Mouse (Mus musculus): Measurements from ENCODE around the gene Plekhg4. TPM values are rescaled to one million over a fixed set of nuclear protein-coding genes. Genes with fewer than 3 reads are reported as not detected.

Plekhg4 gene
- not detected in 2 replicates for total RNA-seq (2014; rRNA removed; ENCODE audit: low replicate concordance)
- polyA plus RNA-seq (2015; fragmentation: Nextera tagmentation; extraction: Ambion mirVana): 0.03 and 0.08 TPM in 2 replicates

- H3K27me3 ChIP-seq (ENCODE audit: control insufficient read depth, insufficient read depth, low read length): peaks cover 21% of the 10 kb centered on the region; the same call in 1 of the 2 replicates
These were observed at the start of gene Plekhg4 for GRCm38 (mm10) chr8:105373032-105373431. Gene Plekhg4, plus strand, starts transcription at chr8:105373274.

DNA sequence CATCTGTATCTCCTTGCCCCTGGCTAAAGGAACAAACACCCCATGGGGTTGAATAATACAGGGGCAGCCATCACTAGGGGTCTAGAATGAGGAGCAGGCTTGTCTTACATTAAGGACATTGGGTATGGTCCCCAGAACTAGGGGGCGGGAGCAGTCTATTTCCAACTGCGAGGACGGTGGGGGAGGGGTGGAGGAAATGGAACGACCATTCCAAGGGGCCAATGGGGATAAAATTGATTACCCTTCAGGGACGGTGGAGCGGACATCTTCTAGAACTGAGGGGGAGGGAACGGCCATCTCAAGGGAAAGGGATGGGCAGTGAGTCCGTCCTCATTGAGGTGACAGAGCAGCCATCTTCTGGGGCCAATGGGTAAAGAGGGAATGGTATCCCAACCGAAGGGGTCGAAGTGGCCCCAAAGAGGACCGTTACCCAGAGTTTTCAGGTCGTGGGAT is 47.4 kb upstream of the Plekhg4 start:
- Histone ChIP-seq H3K36me3 (replicated peaks; ENCODE audit: control insufficient read depth, insufficient read depth, low read length) (peaks cover 41% of the 10 kb centered on the region), H3K4me2 (ENCODE audit: low read depth, low read length) (peak overlapping the region; percentile 82), H3K4me3 (ENCODE audit: low read depth, low read length) (peak overlapping the region; percentile 88), H3K9me3 (replicated peaks; ENCODE audit: control insufficient read depth, low read length) (no peaks in the 10 kb centered on the region), H3K27ac (ENCODE audit: low read depth) (peak overlapping the region; percentile 80), H3K4me1 (ENCODE audit: control insufficient read depth, insufficient read depth) (peaks cover 20% of the 10 kb centered on the region), H3K27me3 (ENCODE audit: control insufficient read depth, insufficient read depth, low read length) (no peaks in the 10 kb centered on the region), H3K9ac (replicated peaks; ENCODE audit: low read depth, low read length) (peak overlapping the region; percentile 76)
- TF ChIP-seq CTCF (IDR thresholded peaks at IDR 0.05; ENCODE audit: low read depth): no peak
- no peak for TF ChIP-seq EP300 (IDR thresholded peaks at IDR 0.05; ENCODE audit: low read depth)
- no peak for DNase-seq (ENCODE audit: low spot score)
- WGBS: under 1% methylated on average over 12 of the region's 12 CpGs
- ATAC-seq (ENCODE audit: insufficient read depth, low read depth): peak; percentile 25

More at GRCm38 (mm10) chr8:105373032-105373431, at the start of gene Plekhg4:
- Histone ChIP-seq H3K4me2 (ENCODE audit: low read depth, low read length) (no peak within 1 kb of the TSS), H3K9ac (replicated peaks; ENCODE audit: low read depth, low read length) (no peak within 1 kb of the TSS), H3K27ac (ENCODE audit: low read depth) (no peak within 1 kb of the TSS), H3K4me1 (ENCODE audit: control insufficient read depth, insufficient read depth) (no peaks in the 10 kb centered on the region), H3K4me3 (ENCODE audit: low read depth, low read length) (no peak within 1 kb of the TSS), H3K9me3 (replicated peaks; ENCODE audit: control insufficient read depth, low read length) (no peaks in the 10 kb centered on the region), H3K36me3 (replicated peaks; ENCODE audit: control insufficient read depth, insufficient read depth, low read length) (no peaks in the 10 kb centered on the region)
- WGBS: 62% methylated on average over 2 of the region's 2 CpGs
- DNase-seq (ENCODE audit: low spot score) (no peak), ATAC-seq (ENCODE audit: insufficient read depth, low read depth) (no peak)
- no peak for TF ChIP-seq CTCF (IDR thresholded peaks at IDR 0.05; ENCODE audit: low read depth)

GRCm38 (mm10) chr8:105326141-105326672 is 46.9 kb upstream of the Plekhg4 start, which contains the start of the genes Lrrc29 and Tmem208:
Gene Lrrc29, minus strand, starts transcription at chr8:105326278.
Gene Tmem208, plus strand, starts transcription at chr8:105326354.
- ATAC-seq (ENCODE audit: insufficient read depth, low read depth): peak; percentile 92
- DNase-seq (ENCODE audit: low spot score): peak; percentile 97
- Histone ChIP-seq H3K27ac (ENCODE audit: low read depth) (peak within 1 kb of the TSS; percentile 80), H3K4me2 (ENCODE audit: low read depth, low read length) (peak within 1 kb of the TSS; percentile 82), H3K36me3 (replicated peaks; ENCODE audit: control insufficient read depth, insufficient read depth, low read length) (peaks cover 46% of the 10 kb centered on the region), H3K27me3 (ENCODE audit: control insufficient read depth, insufficient read depth, low read length) (no peaks in the 10 kb centered on the region), H3K4me1 (ENCODE audit: control insufficient read depth, insufficient read depth) (peaks cover 20% of the 10 kb centered on the region), H3K4me3 (ENCODE audit: low read depth, low read length) (peak within 1 kb of the TSS; percentile 88), H3K9me3 (replicated peaks; ENCODE audit: control insufficient read depth, low read length) (no peaks in the 10 kb centered on the region), H3K9ac (replicated peaks; ENCODE audit: low read depth, low read length) (peak within 1 kb of the TSS; percentile 76)
- TF ChIP-seq CTCF (IDR thresholded peaks at IDR 0.05; ENCODE audit: low read depth) (peak; percentile 56), EP300 (IDR thresholded peaks at IDR 0.05; ENCODE audit: low read depth) (no peak)
- WGBS: under 1% methylated on average over 36 of the region's 36 CpGs

GRCm38 (mm10) chr8:105326968-105327367 is 46.1 kb upstream of the Plekhg4 start:
- Histone ChIP-seq H3K9ac (replicated peaks; ENCODE audit: low read depth, low read length) (peak overlapping the region; percentile 76), H3K4me3 (ENCODE audit: low read depth, low read length) (peak overlapping the region; percentile 88), H3K36me3 (replicated peaks; ENCODE audit: control insufficient read depth, insufficient read depth, low read length) (peaks cover 49% of the 10 kb centered on the region), H3K27ac (ENCODE audit: low read depth) (peak overlapping the region; percentile 80), H3K4me2 (ENCODE audit: low read depth, low read length) (peak overlapping the region; percentile 82), H3K27me3 (ENCODE audit: control insufficient read depth, insufficient read depth, low read length) (no peaks in the 10 kb centered on the region), H3K4me1 (ENCODE audit: control insufficient read depth, insufficient read depth) (peaks cover 20% of the 10 kb centered on the region), H3K9me3 (replicated peaks; ENCODE audit: control insufficient read depth, low read length) (no peaks in the 10 kb centered on the region)
- WGBS: 28% methylated on average over 6 of the region's 6 CpGs
- DNase-seq (ENCODE audit: low spot score) (no peak), ATAC-seq (ENCODE audit: insufficient read depth, low read depth) (no peak)
- TF ChIP-seq CTCF (IDR thresholded peaks at IDR 0.05; ENCODE audit: low read depth) (no peak), EP300 (IDR thresholded peaks at IDR 0.05; ENCODE audit: low read depth) (no peak)

- TF ChIP-seq EP300 (IDR thresholded peaks at IDR 0.05; ENCODE audit: low read depth) (no peak), CTCF (IDR thresholded peaks at IDR 0.05; ENCODE audit: low read depth) (no peak)
- H3K27ac ChIP-seq (ENCODE audit: low read depth): no peak overlapping the region
- H3K9ac ChIP-seq (replicated peaks; ENCODE audit: low read depth, low read length): no peak overlapping the region
- H3K4me3 ChIP-seq (ENCODE audit: low read depth, low read length): no peak overlapping the region
- no peaks in the 10 kb centered on the region for H3K27me3 ChIP-seq (ENCODE audit: control insufficient read depth, insufficient read depth, low read length)
- peaks cover 13% of the 10 kb centered on the region for H3K4me1 ChIP-seq (ENCODE audit: control insufficient read depth, insufficient read depth)
- peaks cover 72% of the 10 kb centered on the region for H3K36me3 ChIP-seq (replicated peaks; ENCODE audit: control insufficient read depth, insufficient read depth, low read length)
- no peak overlapping the region for H3K4me2 ChIP-seq (ENCODE audit: low read depth, low read length)
- no peak for DNase-seq (ENCODE audit: low spot score)
- H3K9me3 ChIP-seq (replicated peaks; ENCODE audit: control insufficient read depth, low read length): no peaks in the 10 kb centered on the region
- ATAC-seq (ENCODE audit: insufficient read depth, low read depth): no peak
- 89% methylated on average over 12 of the region's 12 CpGs for WGBS
These were observed 42.7 kb upstream of the Plekhg4 start for GRCm38 (mm10) chr8:105330325-105330724.
